Mouse (Mus musculus) ovary, postnatal 36 days (tissue): Measurements from ENCODE around the gene Nqo2.
"Not testable (repeated sequence)": the region's sequence is repeated elsewhere in the genome, so short reads cannot be mapped to it uniquely, and the experiment has no call there.

Source experiments
- DNase-seq: peaks from one replicate; pipeline ENCODE4 v3.0.0; 2022; ENCODE audit warnings: low spot score, mixed read lengths

Gene Nqo2

GRCm38 (mm10) chr13:33964206-33965046, at the start of gene Nqo2:
TSS of gene Nqo2 (plus strand) at chr13:33964687.
- peak; percentile 70 for DNase-seq

GRCm38 (mm10) chr13:33921041-33921440, 43.4 kb upstream of the Nqo2 start:
- no peak for DNase-seq

GRCm38 (mm10) chr13:33921699-33922098, 42.8 kb upstream of the Nqo2 start:
- no peak for DNase-seq

- DNase-seq, result no peak
These were observed 34.2 kb upstream of the Nqo2 start for GRCm38 (mm10) chr13:33930281-33930680.

GRCm38 (mm10) chr13:33930912-33931311, 33.6 kb upstream of the Nqo2 start:
- no peak for DNase-seq

GRCm38 (mm10) chr13:33934743-33935142, 29.7 kb upstream of the Nqo2 start:
- no peak for DNase-seq

GRCm38 (mm10) chr13:33935465-33936181, 28.9 kb upstream of the Nqo2 start:
- DNase-seq, result peak; percentile 67

- no peak for DNase-seq
These were observed 27.3 kb upstream of the Nqo2 start for GRCm38 (mm10) chr13:33937151-33937550.

- DNase-seq, result not testable (repeated sequence)
These were observed 26.9 kb upstream of the Nqo2 start for GRCm38 (mm10) chr13:33937587-33937986.

- no peak for DNase-seq
These were observed 23.1 kb upstream of the Nqo2 start for GRCm38 (mm10) chr13:33941288-33941808.

- DNase-seq, result peak; percentile 38
These were observed 22.2 kb upstream of the Nqo2 start for GRCm38 (mm10) chr13:33942212-33942779.

- no peak for DNase-seq
These were observed 13.0 kb upstream of the Nqo2 start for GRCm38 (mm10) chr13:33951308-33952074.

- DNase-seq, result no peak
These were observed 12.4 kb upstream of the Nqo2 start for GRCm38 (mm10) chr13:33952075-33952449.

- DNase-seq, result no peak
These were observed 11.5 kb upstream of the Nqo2 start for GRCm38 (mm10) chr13:33952947-33953346.

GRCm38 (mm10) chr13:33956571-33957421, 7.7 kb upstream of the Nqo2 start:
- DNase-seq, result no peak

- no peak for DNase-seq
These were observed 4.7 kb upstream of the Nqo2 start for GRCm38 (mm10) chr13:33959771-33960170.

- no peak for DNase-seq
These were observed 853 bp downstream of the Nqo2 start for GRCm38 (mm10) chr13:33965056-33966024.

GRCm38 (mm10) chr13:33966025-33966412, 1.5 kb downstream of the Nqo2 start:
- no peak for DNase-seq

GRCm38 (mm10) chr13:33966574-33966973, 2.1 kb downstream of the Nqo2 start:
- DNase-seq, result no peak

- no peak for DNase-seq
These were observed 25.1 kb downstream of the Nqo2 start for GRCm38 (mm10) chr13:33989625-33990024.
